Mouse (Mus musculus): ENCODE data around the gene Zbtb26. TPM values are rescaled to one million over a fixed set of nuclear protein-coding genes. Genes with fewer than 3 reads are reported as not detected.
A peak's percentile ranks its signal among the peaks of the same experiment; 100 is the strongest.

The Zbtb26 gene
- polyA plus RNA-seq (2014; fragmentation: Nextera tagmentation; extraction: Ambion mirVana), result 8.5 and 8.7 TPM in 2 replicates

- Histone ChIP-seq H3K27me3 (replicated peaks; ENCODE audit: control insufficient read depth, insufficient read depth, low read length) (no peaks in the 10 kb centered on the region), H3K4me3 (ENCODE audit: low read depth, low read length) (peak within 1 kb of the TSS; percentile 82), H3K9ac (ENCODE audit: low read length) (peak within 1 kb of the TSS; percentile 92), H3K4me1 (ENCODE audit: control insufficient read depth, insufficient read depth, low read length) (peaks cover 11% of the 10 kb centered on the region; the same call in 1 of the 2 replicates), H3K9me3 (replicated peaks; ENCODE audit: control insufficient read depth, low read length) (no peaks in the 10 kb centered on the region), H3K36me3 (ENCODE audit: control insufficient read depth, insufficient read depth, low read length) (no peaks in the 10 kb centered on the region), H3K4me2 (ENCODE audit: low read length) (peak within 1 kb of the TSS; percentile 65), H3K27ac (ENCODE audit: low read depth, low read length) (peak within 1 kb of the TSS; percentile 82)
- DNase-seq (ENCODE audit: low spot score), result peak; percentile 97
- ATAC-seq, result peak; percentile 99
- WGBS, result 1% methylated on average over 51 of the region's 51 CpGs
Measured at GRCm38 (mm10) chr2:37442611-37443591, at the start of gene Zbtb26, which contains the start of the genes Zbtb6 and Rabgap1. Gene Zbtb26, minus strand, starts transcription at chr2:37443135. Gene Zbtb6, minus strand, starts transcription at chr2:37443171. Gene Rabgap1, plus strand, starts transcription at chr2:37443279.

- Histone ChIP-seq H3K4me3 (ENCODE audit: low read depth, low read length) (no peak overlapping the region), H3K9me3 (replicated peaks; ENCODE audit: control insufficient read depth, low read length) (no peaks in the 10 kb centered on the region), H3K27me3 (replicated peaks; ENCODE audit: control insufficient read depth, insufficient read depth, low read length) (no peaks in the 10 kb centered on the region), H3K4me1 (ENCODE audit: control insufficient read depth, insufficient read depth, low read length) (no peaks in the 10 kb centered on the region), H3K9ac (ENCODE audit: low read length) (no peak overlapping the region), H3K36me3 (ENCODE audit: control insufficient read depth, insufficient read depth, low read length) (peaks cover 66% of the 10 kb centered on the region), H3K27ac (ENCODE audit: low read depth, low read length) (no peak overlapping the region), H3K4me2 (ENCODE audit: low read length) (no peak overlapping the region)
- 96% methylated on average over 2 of the region's 2 CpGs for WGBS
- DNase-seq (ENCODE audit: low spot score), result no peak
- no peak for ATAC-seq
Measured at GRCm38 (mm10) chr2:37488956-37489355, 46.0 kb upstream of the Zbtb26 start.

- Histone ChIP-seq H3K36me3 (ENCODE audit: control insufficient read depth, insufficient read depth, low read length) (peaks cover 58% of the 10 kb centered on the region), H3K9ac (ENCODE audit: low read length) (no peak overlapping the region), H3K4me1 (ENCODE audit: control insufficient read depth, insufficient read depth, low read length) (no peaks in the 10 kb centered on the region), H3K4me2 (ENCODE audit: low read length) (no peak overlapping the region), H3K4me3 (ENCODE audit: low read depth, low read length) (no peak overlapping the region), H3K27me3 (replicated peaks; ENCODE audit: control insufficient read depth, insufficient read depth, low read length) (no peaks in the 10 kb centered on the region), H3K27ac (ENCODE audit: low read depth, low read length) (no peak overlapping the region), H3K9me3 (replicated peaks; ENCODE audit: control insufficient read depth, low read length) (no peaks in the 10 kb centered on the region)
- ATAC-seq (no peak), DNase-seq (ENCODE audit: low spot score) (no peak)
Measured at GRCm38 (mm10) chr2:37486408-37486807, 43.5 kb upstream of the Zbtb26 start.

GRCm38 (mm10) chr2:37485370-37485769 lies 42.4 kb upstream of the Zbtb26 start:
- H3K4me3 ChIP-seq (ENCODE audit: low read depth, low read length), result no peak overlapping the region
- H3K36me3 ChIP-seq (ENCODE audit: control insufficient read depth, insufficient read depth, low read length), result peaks cover 52% of the 10 kb centered on the region
- no peak for ATAC-seq
- no peaks in the 10 kb centered on the region for H3K9me3 ChIP-seq (replicated peaks; ENCODE audit: control insufficient read depth, low read length)
- DNase-seq (ENCODE audit: low spot score), result peak; percentile 73
- no peak overlapping the region for H3K4me2 ChIP-seq (ENCODE audit: low read length)
- WGBS, result 90% methylated on average over 1 of the region's 1 CpGs
- no peaks in the 10 kb centered on the region for H3K27me3 ChIP-seq (replicated peaks; ENCODE audit: control insufficient read depth, insufficient read depth, low read length)
- H3K9ac ChIP-seq (ENCODE audit: low read length), result no peak overlapping the region
- H3K27ac ChIP-seq (ENCODE audit: low read depth, low read length), result no peak overlapping the region
- no peaks in the 10 kb centered on the region for H3K4me1 ChIP-seq (ENCODE audit: control insufficient read depth, insufficient read depth, low read length)

- ATAC-seq (no peak), DNase-seq (ENCODE audit: low spot score) (no peak)
- H3K4me3 ChIP-seq (ENCODE audit: low read depth, low read length), result no peak overlapping the region
- no peak overlapping the region for H3K4me2 ChIP-seq (ENCODE audit: low read length)
- no peaks in the 10 kb centered on the region for H3K4me1 ChIP-seq (ENCODE audit: control insufficient read depth, insufficient read depth, low read length)
- H3K36me3 ChIP-seq (ENCODE audit: control insufficient read depth, insufficient read depth, low read length), result peaks cover 42% of the 10 kb centered on the region
- H3K27ac ChIP-seq (ENCODE audit: low read depth, low read length), result no peak overlapping the region
- no peaks in the 10 kb centered on the region for H3K9me3 ChIP-seq (replicated peaks; ENCODE audit: control insufficient read depth, low read length)
- H3K27me3 ChIP-seq (replicated peaks; ENCODE audit: control insufficient read depth, insufficient read depth, low read length), result no peaks in the 10 kb centered on the region
- no peak overlapping the region for H3K9ac ChIP-seq (ENCODE audit: low read length)
- WGBS, result 94% methylated on average over 2 of the region's 2 CpGs
Measured at GRCm38 (mm10) chr2:37484165-37484564, 41.2 kb upstream of the Zbtb26 start.

GRCm38 (mm10) chr2:37480039-37480438 lies 37.1 kb upstream of the Zbtb26 start:
- 95% methylated on average over 2 of the region's 2 CpGs for WGBS
- Histone ChIP-seq H3K9me3 (replicated peaks; ENCODE audit: control insufficient read depth, low read length) (no peaks in the 10 kb centered on the region), H3K27me3 (replicated peaks; ENCODE audit: control insufficient read depth, insufficient read depth, low read length) (no peaks in the 10 kb centered on the region), H3K4me2 (ENCODE audit: low read length) (no peak overlapping the region), H3K4me3 (ENCODE audit: low read depth, low read length) (no peak overlapping the region), H3K9ac (ENCODE audit: low read length) (no peak overlapping the region), H3K36me3 (ENCODE audit: control insufficient read depth, insufficient read depth, low read length) (peaks cover 49% of the 10 kb centered on the region), H3K4me1 (ENCODE audit: control insufficient read depth, insufficient read depth, low read length) (no peaks in the 10 kb centered on the region), H3K27ac (ENCODE audit: low read depth, low read length) (no peak overlapping the region)
- ATAC-seq (no peak), DNase-seq (ENCODE audit: low spot score) (no peak)

- no peaks in the 10 kb centered on the region for H3K4me1 ChIP-seq (ENCODE audit: control insufficient read depth, insufficient read depth, low read length)
- H3K36me3 ChIP-seq (ENCODE audit: control insufficient read depth, insufficient read depth, low read length), result peaks cover 45% of the 10 kb centered on the region
- H3K4me3 ChIP-seq (ENCODE audit: low read depth, low read length), result no peak overlapping the region
- H3K27ac ChIP-seq (ENCODE audit: low read depth, low read length), result no peak overlapping the region
- H3K9ac ChIP-seq (ENCODE audit: low read length), result no peak overlapping the region
- no peaks in the 10 kb centered on the region for H3K9me3 ChIP-seq (replicated peaks; ENCODE audit: control insufficient read depth, low read length)
- no peak overlapping the region for H3K4me2 ChIP-seq (ENCODE audit: low read length)
- DNase-seq (ENCODE audit: low spot score) (no peak), ATAC-seq (no peak)
- no peaks in the 10 kb centered on the region for H3K27me3 ChIP-seq (replicated peaks; ENCODE audit: control insufficient read depth, insufficient read depth, low read length)
Measured at GRCm38 (mm10) chr2:37479559-37479958, 36.6 kb upstream of the Zbtb26 start.

- peaks cover 8% of the 10 kb centered on the region for H3K36me3 ChIP-seq (ENCODE audit: control insufficient read depth, insufficient read depth, low read length)
- H3K9ac ChIP-seq (ENCODE audit: low read length), result no peak overlapping the region
- no peak overlapping the region for H3K27ac ChIP-seq (ENCODE audit: low read depth, low read length)
- H3K27me3 ChIP-seq (replicated peaks; ENCODE audit: control insufficient read depth, insufficient read depth, low read length), result no peaks in the 10 kb centered on the region
- 96% methylated on average over 4 of the region's 4 CpGs for WGBS
- H3K4me1 ChIP-seq (ENCODE audit: control insufficient read depth, insufficient read depth, low read length), result no peaks in the 10 kb centered on the region
- no peak overlapping the region for H3K4me3 ChIP-seq (ENCODE audit: low read depth, low read length)
- DNase-seq (ENCODE audit: low spot score), result no peak
- H3K9me3 ChIP-seq (replicated peaks; ENCODE audit: control insufficient read depth, low read length), result no peaks in the 10 kb centered on the region
- no peak overlapping the region for H3K4me2 ChIP-seq (ENCODE audit: low read length)
- no peak for ATAC-seq
Measured at GRCm38 (mm10) chr2:37466266-37466665, 23.3 kb upstream of the Zbtb26 start.

GRCm38 (mm10) chr2:37460707-37461106 lies 17.8 kb upstream of the Zbtb26 start:
- no peak overlapping the region for H3K4me3 ChIP-seq (ENCODE audit: low read depth, low read length)
- no peak overlapping the region for H3K4me2 ChIP-seq (ENCODE audit: low read length)
- no peak overlapping the region for H3K9ac ChIP-seq (ENCODE audit: low read length)
- ATAC-seq (no peak), DNase-seq (ENCODE audit: low spot score) (no peak)
- 95% methylated on average over 4 of the region's 4 CpGs for WGBS
- H3K4me1 ChIP-seq (ENCODE audit: control insufficient read depth, insufficient read depth, low read length), result no peaks in the 10 kb centered on the region
- H3K27me3 ChIP-seq (replicated peaks; ENCODE audit: control insufficient read depth, insufficient read depth, low read length), result no peaks in the 10 kb centered on the region
- H3K9me3 ChIP-seq (replicated peaks; ENCODE audit: control insufficient read depth, low read length), result no peaks in the 10 kb centered on the region
- no peaks in the 10 kb centered on the region for H3K36me3 ChIP-seq (ENCODE audit: control insufficient read depth, insufficient read depth, low read length)
- H3K27ac ChIP-seq (ENCODE audit: low read depth, low read length), result no peak overlapping the region

Data from forebrain, embryonic 14.5 days (tissue).